Mouse (Mus musculus): ENCODE results near the gene Pak3. TPM values are rescaled to one million over a fixed set of nuclear protein-coding genes. Genes with fewer than 3 reads are reported as not detected.
"Not testable (repeated sequence)": the region's sequence is repeated elsewhere in the genome, so short reads cannot be mapped to it uniquely, and the experiment has no call there.

Gene Pak3
- polyA plus RNA-seq (2014; fragmentation: Nextera tagmentation; extraction: Ambion mirVana), result 24.3 and 29.2 TPM in 2 replicates

DNA sequence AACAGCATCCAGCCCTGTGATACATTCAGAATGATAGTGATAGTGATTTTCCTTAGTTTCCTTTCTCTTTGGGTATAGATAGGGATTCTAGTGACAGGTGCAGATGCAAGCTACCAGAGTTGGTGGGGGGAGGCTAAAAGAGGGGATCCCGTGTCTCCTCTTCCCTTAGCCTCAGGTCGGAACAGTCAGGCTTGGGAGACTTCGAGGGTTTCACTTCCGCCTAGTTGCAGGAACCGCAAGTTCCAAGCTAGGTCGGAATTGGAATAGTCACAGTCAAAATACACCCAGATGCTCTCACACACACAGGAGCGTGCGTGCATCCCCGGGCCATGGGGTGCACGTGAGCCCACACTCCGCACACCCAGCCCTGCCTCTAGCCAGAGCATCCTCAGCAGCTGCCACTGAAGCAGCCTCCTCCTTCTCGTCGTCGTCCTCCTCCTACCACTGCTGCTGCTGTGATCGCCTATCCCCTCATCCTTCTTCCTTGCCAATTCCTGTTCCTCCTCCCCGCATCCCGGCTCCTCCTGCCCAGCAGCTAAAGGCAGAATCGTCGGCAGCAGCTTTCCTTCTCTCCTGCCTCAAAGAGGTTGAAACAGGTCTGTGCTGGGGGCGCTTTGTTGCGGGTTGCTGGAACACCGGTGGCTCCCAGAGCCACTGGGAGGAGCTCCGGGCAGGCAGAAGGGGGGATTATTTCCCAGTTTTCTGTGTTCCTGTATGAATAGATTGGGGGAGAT, at the start of gene Pak3:
Gene Pak3 (plus strand): TSS at position 424 of the 734 bp plus-strand sequence.
- Histone ChIP-seq H3K27ac (replicated peaks; ENCODE audit: low read depth, low read length) (no peak within 1 kb of the TSS), H3K4me1 (ENCODE audit: control insufficient read depth, insufficient read depth, low read length) (no peaks in the 10 kb centered on the region), H3K4me3 (ENCODE audit: low read depth, low read length) (peak within 1 kb of the TSS; percentile 41), H3K27me3 (replicated peaks; ENCODE audit: control insufficient read depth, insufficient read depth, low read length) (peaks cover 13% of the 10 kb centered on the region), H3K9ac (ENCODE audit: low read depth, low read length) (peak within 1 kb of the TSS; percentile 55), H3K36me3 (ENCODE audit: control insufficient read depth, insufficient read depth, low read length) (no peaks in the 10 kb centered on the region), H3K9me3 (ENCODE audit: control insufficient read depth, low read length) (no peaks in the 10 kb centered on the region), H3K4me2 (ENCODE audit: low read depth, low read length) (peak within 1 kb of the TSS; percentile 55)
- 17% methylated on average over 17 of the region's 23 CpGs for WGBS
- DNase-seq (ENCODE audit: low spot score), result no peak
- peak; percentile 87 for ATAC-seq (ENCODE audit: low read depth)

DNA sequence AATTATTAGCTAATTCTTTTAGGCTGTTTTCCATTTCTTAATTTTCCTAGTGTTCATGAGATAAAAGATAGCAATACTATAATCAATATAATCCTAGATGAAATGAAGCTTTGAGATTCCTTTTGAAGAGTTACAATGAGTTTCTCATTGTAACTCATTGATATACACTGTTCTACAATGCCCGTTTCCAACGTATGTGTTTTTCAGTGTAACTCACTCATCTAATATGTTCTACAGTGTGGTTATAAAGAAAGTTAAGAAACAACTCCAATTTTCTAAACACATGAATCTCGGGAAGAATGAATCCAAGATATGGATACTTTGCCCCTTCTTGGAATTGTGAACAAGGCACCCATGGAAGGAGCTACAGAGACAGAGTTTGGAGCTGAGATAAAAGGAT, 35.5 kb upstream of the Pak3 start:
- ATAC-seq (ENCODE audit: low read depth) (peak; percentile 100), DNase-seq (ENCODE audit: low spot score) (peak; percentile 100)
- H3K4me1 ChIP-seq (ENCODE audit: control insufficient read depth, insufficient read depth, low read length), result no peaks in the 10 kb centered on the region
- no peaks in the 10 kb centered on the region for H3K36me3 ChIP-seq (ENCODE audit: control insufficient read depth, insufficient read depth, low read length)
- H3K9ac ChIP-seq (ENCODE audit: low read depth, low read length), result no peak overlapping the region
- no peak overlapping the region for H3K4me2 ChIP-seq (ENCODE audit: low read depth, low read length)
- H3K27me3 ChIP-seq (replicated peaks; ENCODE audit: control insufficient read depth, insufficient read depth, low read length), result no peaks in the 10 kb centered on the region; the same call in 1 of the 2 replicates
- H3K9me3 ChIP-seq (ENCODE audit: control insufficient read depth, low read length), result no peaks in the 10 kb centered on the region
- no peak overlapping the region for H3K27ac ChIP-seq (replicated peaks; ENCODE audit: low read depth, low read length)
- no peak overlapping the region for H3K4me3 ChIP-seq (ENCODE audit: low read depth, low read length)
- 74% methylated on average over 3 of the region's 3 CpGs for WGBS

DNA sequence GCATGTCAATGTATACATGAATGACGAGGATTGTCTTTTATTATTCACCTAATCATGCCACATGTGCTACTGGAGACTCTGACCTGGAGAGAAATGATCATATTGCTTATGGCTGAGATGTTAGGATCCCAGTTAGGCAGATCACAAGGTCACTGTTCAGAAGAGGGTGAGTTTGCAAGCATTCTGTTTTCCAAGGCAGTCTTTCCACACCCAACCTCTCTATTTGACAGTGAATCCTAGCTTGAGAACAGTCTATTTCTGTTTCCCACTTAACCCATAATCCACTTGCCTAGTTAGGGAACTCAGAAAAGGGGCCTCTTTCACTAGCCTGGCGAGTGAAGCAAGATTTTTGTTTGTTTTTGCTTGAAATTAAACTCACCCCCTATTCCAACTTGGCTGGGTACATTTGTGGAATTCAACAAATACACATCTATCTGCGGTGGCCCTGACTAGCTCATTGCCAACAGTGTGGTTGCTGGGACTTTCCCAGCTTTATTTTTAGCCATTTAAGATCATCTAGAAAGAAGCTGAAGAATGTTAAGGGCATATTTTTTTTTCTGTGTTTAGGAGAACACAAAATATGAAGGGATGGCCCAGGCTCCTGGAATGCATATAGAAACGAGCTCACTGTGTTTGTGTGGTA, 17.2 kb upstream of the Pak3 start:
- Histone ChIP-seq H3K4me3 (ENCODE audit: low read depth, low read length) (no peak overlapping the region), H3K9ac (ENCODE audit: low read depth, low read length) (no peak overlapping the region), H3K4me1 (ENCODE audit: control insufficient read depth, insufficient read depth, low read length) (no peaks in the 10 kb centered on the region), H3K27me3 (replicated peaks; ENCODE audit: control insufficient read depth, insufficient read depth, low read length) (0 out of 2 replicates have a peak, but pooled peaks cover 12% of the 10 kb centered on the region), H3K4me2 (ENCODE audit: low read depth, low read length) (no peak overlapping the region), H3K36me3 (ENCODE audit: control insufficient read depth, insufficient read depth, low read length) (no peaks in the 10 kb centered on the region), H3K27ac (replicated peaks; ENCODE audit: low read depth, low read length) (peak overlapping the region; percentile 72), H3K9me3 (ENCODE audit: control insufficient read depth, low read length) (no peaks in the 10 kb centered on the region)
- WGBS, result 55% methylated on average over 4 of the region's 4 CpGs
- ATAC-seq (ENCODE audit: low read depth), result 0 out of 2 replicates have a peak, but pooled peaks have one; percentile 37
- DNase-seq (ENCODE audit: low spot score), result peak; percentile 39

DNA sequence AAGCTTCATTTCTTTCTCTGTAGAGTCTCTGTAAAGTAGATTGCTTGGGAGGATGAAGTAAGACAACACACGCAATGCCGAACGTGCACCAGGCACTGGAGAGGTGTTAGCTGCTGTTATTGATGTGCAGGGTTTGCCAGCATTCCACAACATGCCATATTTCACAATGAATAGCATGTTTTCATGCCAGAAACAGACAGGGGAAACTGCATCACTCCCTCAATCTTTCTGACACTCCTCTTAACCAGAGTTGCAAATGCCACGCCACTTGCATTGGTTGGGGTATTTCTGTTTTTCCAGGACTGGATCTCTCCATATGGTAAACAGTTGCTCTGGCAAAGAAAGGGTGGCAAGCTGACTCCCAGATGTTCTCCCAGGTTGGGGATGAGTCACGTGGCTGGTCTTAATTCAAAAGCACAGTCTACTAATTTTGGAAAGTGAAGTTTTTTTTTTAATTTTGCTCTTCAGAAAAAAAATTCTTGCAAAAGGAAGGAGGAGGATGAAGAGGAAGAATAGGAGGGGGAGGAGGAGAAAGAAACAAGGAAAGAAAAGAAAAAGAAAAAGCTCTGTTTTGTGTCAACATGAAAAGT, 16.5 kb upstream of the Pak3 start:
- Histone ChIP-seq H3K4me3 (ENCODE audit: low read depth, low read length) (no peak overlapping the region), H3K27ac (replicated peaks; ENCODE audit: low read depth, low read length) (peak overlapping the region; percentile 72), H3K9ac (ENCODE audit: low read depth, low read length) (no peak overlapping the region), H3K36me3 (ENCODE audit: control insufficient read depth, insufficient read depth, low read length) (no peaks in the 10 kb centered on the region), H3K9me3 (ENCODE audit: control insufficient read depth, low read length) (no peaks in the 10 kb centered on the region), H3K4me2 (ENCODE audit: low read depth, low read length) (no peak overlapping the region), H3K4me1 (ENCODE audit: control insufficient read depth, insufficient read depth, low read length) (no peaks in the 10 kb centered on the region), H3K27me3 (replicated peaks; ENCODE audit: control insufficient read depth, insufficient read depth, low read length) (0 out of 2 replicates have a peak, but pooled peaks cover 12% of the 10 kb centered on the region)
- DNase-seq (ENCODE audit: low spot score) (peak; percentile 19), ATAC-seq (ENCODE audit: low read depth) (no peak)
- 62% methylated on average over 5 of the region's 5 CpGs for WGBS

DNA sequence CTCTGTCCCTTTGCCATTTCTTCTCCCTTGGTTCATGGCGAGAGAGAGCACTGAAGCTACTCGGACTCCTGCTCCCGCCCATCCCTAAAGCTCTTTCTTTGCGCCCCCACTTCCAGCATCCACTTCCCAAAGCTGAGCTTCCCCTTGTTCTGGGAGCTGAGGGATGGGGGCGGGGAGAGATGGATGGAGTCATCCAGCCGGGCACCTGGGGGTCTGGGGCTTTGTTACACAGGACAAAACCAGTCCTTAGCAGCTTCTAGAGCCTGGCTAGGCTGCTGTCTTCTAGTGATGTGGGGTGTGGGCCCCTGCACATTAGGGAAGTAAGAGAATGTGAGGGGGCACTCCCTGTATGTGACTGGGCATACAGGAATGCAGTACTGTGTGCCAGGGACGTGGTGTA, 526 bp downstream of the Pak3 start:
- Histone ChIP-seq H3K4me2 (ENCODE audit: low read depth, low read length) (peak overlapping the region; percentile 55), H3K9ac (ENCODE audit: low read depth, low read length) (peak overlapping the region; percentile 55), H3K9me3 (ENCODE audit: control insufficient read depth, low read length) (no peaks in the 10 kb centered on the region), H3K4me1 (ENCODE audit: control insufficient read depth, insufficient read depth, low read length) (no peaks in the 10 kb centered on the region), H3K36me3 (ENCODE audit: control insufficient read depth, insufficient read depth, low read length) (no peaks in the 10 kb centered on the region), H3K4me3 (ENCODE audit: low read depth, low read length) (peak overlapping the region; percentile 41), H3K27me3 (replicated peaks; ENCODE audit: control insufficient read depth, insufficient read depth, low read length) (peaks cover 13% of the 10 kb centered on the region), H3K27ac (replicated peaks; ENCODE audit: low read depth, low read length) (no peak overlapping the region)
- peak; percentile 54 for ATAC-seq (ENCODE audit: low read depth)
- WGBS, result 11% methylated on average over 5 of the region's 7 CpGs
- no peak for DNase-seq (ENCODE audit: low spot score)

DNA sequence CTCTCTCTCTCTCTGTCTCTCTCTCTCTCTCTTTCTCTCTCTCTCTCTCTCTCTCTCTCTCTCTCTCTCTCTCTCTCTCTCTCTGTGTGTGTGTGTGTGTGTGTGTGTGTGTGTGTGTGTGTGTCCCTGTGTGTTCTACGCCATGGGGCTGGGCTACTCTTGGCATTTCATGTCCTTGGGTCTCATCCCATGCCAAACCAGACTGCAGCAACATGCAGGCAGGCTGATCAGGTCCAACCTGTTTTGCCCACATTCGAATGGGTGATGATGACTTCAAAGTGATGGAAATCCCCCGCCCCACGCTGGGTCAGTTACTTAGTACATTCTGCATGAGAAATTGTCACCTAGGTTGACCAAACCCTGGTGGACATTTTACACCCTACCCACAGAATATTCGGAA, 1.1 kb downstream of the Pak3 start:
- ATAC-seq (ENCODE audit: low read depth) (peak; percentile 54; the same call in 1 of the 2 replicates), DNase-seq (ENCODE audit: low spot score) (peak; percentile 27)
- H3K9ac ChIP-seq (ENCODE audit: low read depth, low read length); H3K4me2 ChIP-seq (ENCODE audit: low read depth, low read length); H3K27ac ChIP-seq (replicated peaks; ENCODE audit: low read depth, low read length); H3K9me3 ChIP-seq (ENCODE audit: control insufficient read depth, low read length); H3K4me3 ChIP-seq (ENCODE audit: low read depth, low read length); H3K4me1 ChIP-seq (ENCODE audit: control insufficient read depth, insufficient read depth, low read length); H3K36me3 ChIP-seq (ENCODE audit: control insufficient read depth, insufficient read depth, low read length): not testable (repeated sequence)
- 57% methylated on average over 5 of the region's 5 CpGs for WGBS
- H3K27me3 ChIP-seq (replicated peaks; ENCODE audit: control insufficient read depth, insufficient read depth, low read length), result peaks cover 13% of the 10 kb centered on the region

DNA sequence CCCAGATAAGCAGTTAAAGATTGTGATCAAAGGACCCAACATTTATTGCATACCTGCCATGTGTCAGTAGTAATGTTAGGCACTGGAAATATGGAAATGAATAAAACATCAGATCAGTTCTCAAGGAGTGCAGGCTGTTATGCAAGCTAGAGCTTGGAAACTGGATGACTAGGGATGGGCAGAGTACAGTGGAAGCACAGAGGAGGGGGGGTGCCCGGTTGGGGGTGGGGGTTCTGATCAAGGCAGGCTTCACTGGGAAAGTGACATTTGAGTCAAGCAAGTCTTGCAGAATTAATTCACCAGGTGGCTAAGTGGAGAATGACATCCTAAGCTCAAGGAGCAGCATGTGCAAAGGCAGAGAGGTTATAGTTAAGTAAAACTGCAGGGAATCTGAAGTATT, 1.8 kb downstream of the Pak3 start:
- Histone ChIP-seq H3K9ac (ENCODE audit: low read depth, low read length) (no peak overlapping the region), H3K4me1 (ENCODE audit: control insufficient read depth, insufficient read depth, low read length) (no peaks in the 10 kb centered on the region), H3K36me3 (ENCODE audit: control insufficient read depth, insufficient read depth, low read length) (no peaks in the 10 kb centered on the region), H3K27ac (replicated peaks; ENCODE audit: low read depth, low read length) (no peak overlapping the region), H3K4me2 (ENCODE audit: low read depth, low read length) (no peak overlapping the region), H3K9me3 (ENCODE audit: control insufficient read depth, low read length) (no peaks in the 10 kb centered on the region), H3K4me3 (ENCODE audit: low read depth, low read length) (no peak overlapping the region), H3K27me3 (replicated peaks; ENCODE audit: control insufficient read depth, insufficient read depth, low read length) (peaks cover 13% of the 10 kb centered on the region)
- ATAC-seq (ENCODE audit: low read depth) (no peak), DNase-seq (ENCODE audit: low spot score) (no peak)
- 40% methylated on average over 1 of the region's 1 CpGs for WGBS

DNA sequence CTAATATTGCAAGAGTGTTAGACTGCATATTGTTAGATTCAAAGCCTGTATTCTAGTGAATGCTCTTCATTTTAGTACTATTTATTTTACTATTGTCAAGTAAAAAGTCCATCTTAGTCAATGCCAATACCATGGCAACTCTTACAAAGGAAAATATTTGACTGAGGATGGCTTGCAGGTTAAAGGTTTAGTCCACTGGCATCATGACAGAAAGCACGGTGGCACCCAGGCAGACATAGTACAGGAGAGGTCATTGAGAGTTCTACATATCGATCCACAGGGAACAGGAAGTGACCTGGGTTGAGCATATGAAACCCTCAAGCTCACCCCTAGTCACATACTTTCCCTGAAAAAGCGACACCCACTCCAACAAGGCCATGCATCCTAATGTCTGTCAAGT, 13.9 kb downstream of the Pak3 start:
- ATAC-seq (ENCODE audit: low read depth) (no peak), DNase-seq (ENCODE audit: low spot score) (no peak)
- H3K4me2 ChIP-seq (ENCODE audit: low read depth, low read length), result no peak overlapping the region
- H3K27me3 ChIP-seq (replicated peaks; ENCODE audit: control insufficient read depth, insufficient read depth, low read length), result 0 out of 2 replicates have a peak, but pooled peaks cover 3% of the 10 kb centered on the region
- H3K36me3 ChIP-seq (ENCODE audit: control insufficient read depth, insufficient read depth, low read length), result no peaks in the 10 kb centered on the region
- WGBS, result 82% methylated on average over 3 of the region's 3 CpGs
- no peak overlapping the region for H3K9ac ChIP-seq (ENCODE audit: low read depth, low read length)
- no peak overlapping the region for H3K27ac ChIP-seq (replicated peaks; ENCODE audit: low read depth, low read length)
- H3K9me3 ChIP-seq (ENCODE audit: control insufficient read depth, low read length), result no peaks in the 10 kb centered on the region
- H3K4me1 ChIP-seq (ENCODE audit: control insufficient read depth, insufficient read depth, low read length), result no peaks in the 10 kb centered on the region
- no peak overlapping the region for H3K4me3 ChIP-seq (ENCODE audit: low read depth, low read length)
